Mouse (Mus musculus) megakaryocyte, embryonic 14.5 days (primary cell): ENCODE data around the gene A2ml1. TPM values are rescaled to one million over a fixed set of nuclear protein-coding genes. Genes with fewer than 3 reads are reported as not detected.

Experiments
- H3K27me3 ChIP-seq: replicated peaks from 2 replicates; pipeline ENCODE3; 2012; ENCODE audit warnings: inconsistent platforms
- H3K36me3 ChIP-seq: replicated peaks from 2 replicates; pipeline ENCODE3; 2012; ENCODE audit warnings: low read length, inconsistent platforms, mixed read lengths
- H3K4me1 ChIP-seq: 2 replicates; pipeline ENCODE4 v1.6.1; 2012; ENCODE audit warnings: inconsistent platforms
- H3K4me3 ChIP-seq: replicated peaks from 2 replicates; pipeline ENCODE3; 2012; ENCODE audit warnings: moderate library complexity, mild to moderate bottlenecking, inconsistent platforms
- H3K9me3 ChIP-seq: 2 replicates; pipeline ENCODE4 v1.6.1; 2012; ENCODE audit warnings: inconsistent platforms
- FLI1 ChIP-seq: IDR thresholded peaks from 2 replicates; pipeline ENCODE4 v1.6.1; 2012; ENCODE audit warnings: low read length, inconsistent platforms, mixed read lengths
- GATA1 ChIP-seq: IDR thresholded peaks from 3 replicates; pipeline ENCODE4 v1.6.1; 2012; ENCODE audit warnings: mixed read lengths, low read length, inconsistent platforms, borderline replicate concordance
- polyA plus RNA-seq: library from polyadenylated mRNA; stranded (reverse); fragments of >175 nt; gene quantifications from 2 replicates; pipeline ENCODE4 v1.2.3, GENCODE M21; 2012; ENCODE audit warnings: low replicate concordance; ENCODE audit not compliant: insufficient read depth

Gene A2ml1
- polyA plus RNA-seq, 1 experiment, result not detected

GRCm38 (mm10) chr6:128526601-128527000 lies 54.8 kb downstream of the A2ml1 start, which contains the start of gene Pzp:
Pzp (minus strand) TSS chr6:128526720.
- Histone ChIP-seq H3K36me3 (no peaks in the 10 kb centered on the region), H3K4me3 (no peak within 1 kb of the TSS), H3K4me1 (no peaks in the 10 kb centered on the region), H3K27me3 (no peaks in the 10 kb centered on the region), H3K9me3 (peaks cover 8% of the 10 kb centered on the region; the same call in 1 of the 2 replicates)
- TF ChIP-seq FLI1 (no peak), GATA1 (no peak)

- TF ChIP-seq GATA1 (no peak), FLI1 (no peak)
- no peak overlapping the region for H3K4me3 ChIP-seq
Observed at GRCm38 (mm10) chr6:128525801-128526200, 55.6 kb downstream of the A2ml1 start.

GRCm38 (mm10) chr6:128523360-128523759 lies 58.0 kb downstream of the A2ml1 start:
- Histone ChIP-seq H3K4me3 (no peak overlapping the region), H3K4me1 (no peaks in the 10 kb centered on the region), H3K36me3 (no peaks in the 10 kb centered on the region), H3K9me3 (peaks cover 11% of the 10 kb centered on the region; the same call in 1 of the 2 replicates), H3K27me3 (no peaks in the 10 kb centered on the region)
- no peak for TF ChIP-seq FLI1
- no peak for TF ChIP-seq GATA1

More at GRCm38 (mm10) chr6:128525801-128526200, 55.6 kb downstream of the A2ml1 start:
- Histone ChIP-seq H3K9me3 (peaks cover 8% of the 10 kb centered on the region; the same call in 1 of the 2 replicates), H3K27me3 (no peaks in the 10 kb centered on the region), H3K36me3 (no peaks in the 10 kb centered on the region), H3K4me1 (no peaks in the 10 kb centered on the region)

- no peaks in the 10 kb centered on the region for H3K36me3 ChIP-seq
- H3K9me3 ChIP-seq, result peaks cover 11% of the 10 kb centered on the region
- no peaks in the 10 kb centered on the region for H3K27me3 ChIP-seq
- TF ChIP-seq GATA1, result no peak
- TF ChIP-seq FLI1, result no peak
- H3K4me3 ChIP-seq, result no peak overlapping the region
- H3K4me1 ChIP-seq, result no peaks in the 10 kb centered on the region
Observed at GRCm38 (mm10) chr6:128519159-128519558, 62.2 kb downstream of the A2ml1 start.

GRCm38 (mm10) chr6:128505676-128506236 lies 75.7 kb downstream of the A2ml1 start:
- H3K27me3 ChIP-seq, result no peaks in the 10 kb centered on the region
- no peaks in the 10 kb centered on the region for H3K36me3 ChIP-seq
- H3K9me3 ChIP-seq, result no peaks in the 10 kb centered on the region
- no peaks in the 10 kb centered on the region for H3K4me1 ChIP-seq
- no peak for TF ChIP-seq GATA1
- no peak for TF ChIP-seq FLI1
- no peak overlapping the region for H3K4me3 ChIP-seq

- no peaks in the 10 kb centered on the region for H3K27me3 ChIP-seq
- TF ChIP-seq FLI1 (no peak), GATA1 (no peak)
- no peak overlapping the region for H3K4me3 ChIP-seq
- H3K9me3 ChIP-seq, result no peaks in the 10 kb centered on the region
- no peaks in the 10 kb centered on the region for H3K36me3 ChIP-seq
- H3K4me1 ChIP-seq, result no peaks in the 10 kb centered on the region
Observed at GRCm38 (mm10) chr6:128504743-128505142, 76.7 kb downstream of the A2ml1 start.

GRCm38 (mm10) chr6:128495346-128495745 lies 86.1 kb downstream of the A2ml1 start:
- H3K4me1 ChIP-seq, result no peaks in the 10 kb centered on the region
- H3K9me3 ChIP-seq, result 0 out of 2 replicates have a peak, but pooled peaks cover 2% of the 10 kb centered on the region
- no peak overlapping the region for H3K4me3 ChIP-seq
- H3K27me3 ChIP-seq, result peaks cover 2% of the 10 kb centered on the region
- no peaks in the 10 kb centered on the region for H3K36me3 ChIP-seq
- TF ChIP-seq GATA1 (no peak), FLI1 (no peak)

- TF ChIP-seq GATA1 (no peak), FLI1 (no peak)
- Histone ChIP-seq H3K36me3 (no peaks in the 10 kb centered on the region), H3K4me1 (no peaks in the 10 kb centered on the region), H3K4me3 (no peak overlapping the region), H3K27me3 (peaks cover 2% of the 10 kb centered on the region), H3K9me3 (peaks cover 6% of the 10 kb centered on the region)
Observed at GRCm38 (mm10) chr6:128494646-128495331, 86.6 kb downstream of the A2ml1 start.

- H3K36me3 ChIP-seq, result no peaks in the 10 kb centered on the region
- TF ChIP-seq GATA1, result no peak
- TF ChIP-seq FLI1, result no peak
Observed at GRCm38 (mm10) chr6:128491916-128492315, 89.5 kb downstream of the A2ml1 start.

GRCm38 (mm10) chr6:128490141-128490540 lies 91.3 kb downstream of the A2ml1 start:
- H3K4me1 ChIP-seq, result no peaks in the 10 kb centered on the region
- no peak overlapping the region for H3K4me3 ChIP-seq
- no peak for TF ChIP-seq FLI1
- no peak for TF ChIP-seq GATA1
- H3K9me3 ChIP-seq, result peaks cover 9% of the 10 kb centered on the region
- H3K36me3 ChIP-seq, result no peaks in the 10 kb centered on the region
- peaks cover 2% of the 10 kb centered on the region for H3K27me3 ChIP-seq

More at GRCm38 (mm10) chr6:128491916-128492315, 89.5 kb downstream of the A2ml1 start:
- H3K27me3 ChIP-seq, result peaks cover 2% of the 10 kb centered on the region
- peak overlapping the region; percentile 18 for H3K4me3 ChIP-seq
- no peaks in the 10 kb centered on the region for H3K4me1 ChIP-seq
- H3K9me3 ChIP-seq, result peaks cover 9% of the 10 kb centered on the region

Other genes starting within 250 kb of the A2ml1 start
- gene Tulp3, start 225.8 kb downstream of the A2ml1 start, polyA plus RNA-seq, result 2.8 TPM in 1 of 2 replicates, not detected in the other
- 24.9 and 30.5 TPM in 2 replicates for gene Rhno1, start 218.7 kb downstream of the A2ml1 start, polyA plus RNA-seq
- 14.7 and 19.2 TPM in 2 replicates for gene Foxm1, start 218.6 kb downstream of the A2ml1 start, polyA plus RNA-seq
- gene Tex52, start 206.2 kb downstream of the A2ml1 start, polyA plus RNA-seq, result 0.18 TPM in 1 of 2 replicates, not detected in the other
- gene Gm44596, start 206.1 kb downstream of the A2ml1 start, polyA plus RNA-seq, result not detected in 2 replicates
- gene Nrip2, start 182.3 kb downstream of the A2ml1 start, polyA plus RNA-seq, result not detected in 2 replicates
- gene Itfg2, start 156.7 kb downstream of the A2ml1 start, polyA plus RNA-seq, result 10.0 and 20.3 TPM in 2 replicates
- 174 and 185 TPM in 2 replicates for gene Fkbp4, start 142.9 kb downstream of the A2ml1 start, polyA plus RNA-seq
- not detected in 2 replicates for gene Pzp, start 54.9 kb downstream of the A2ml1 start, polyA plus RNA-seq
- not detected in 2 replicates for gene Klrb1a, start 41.9 kb upstream of the A2ml1 start, polyA plus RNA-seq
- gene Clec2h, start 80.8 kb upstream of the A2ml1 start, polyA plus RNA-seq, result not detected in 2 replicates
- gene Klrb1, start 141.5 kb upstream of the A2ml1 start, polyA plus RNA-seq, result not detected in 2 replicates
- not detected in 2 replicates for gene Klrb1c, start 207.6 kb upstream of the A2ml1 start, polyA plus RNA-seq
- not detected in 2 replicates for gene Gm44511, start 244.7 kb upstream of the A2ml1 start, polyA plus RNA-seq
- not detected in 2 replicates for gene Klrb1b, start 244.7 kb upstream of the A2ml1 start, polyA plus RNA-seq